ENCODE assay signal across 8 mouse cellular contexts in the genomic region with DNA sequence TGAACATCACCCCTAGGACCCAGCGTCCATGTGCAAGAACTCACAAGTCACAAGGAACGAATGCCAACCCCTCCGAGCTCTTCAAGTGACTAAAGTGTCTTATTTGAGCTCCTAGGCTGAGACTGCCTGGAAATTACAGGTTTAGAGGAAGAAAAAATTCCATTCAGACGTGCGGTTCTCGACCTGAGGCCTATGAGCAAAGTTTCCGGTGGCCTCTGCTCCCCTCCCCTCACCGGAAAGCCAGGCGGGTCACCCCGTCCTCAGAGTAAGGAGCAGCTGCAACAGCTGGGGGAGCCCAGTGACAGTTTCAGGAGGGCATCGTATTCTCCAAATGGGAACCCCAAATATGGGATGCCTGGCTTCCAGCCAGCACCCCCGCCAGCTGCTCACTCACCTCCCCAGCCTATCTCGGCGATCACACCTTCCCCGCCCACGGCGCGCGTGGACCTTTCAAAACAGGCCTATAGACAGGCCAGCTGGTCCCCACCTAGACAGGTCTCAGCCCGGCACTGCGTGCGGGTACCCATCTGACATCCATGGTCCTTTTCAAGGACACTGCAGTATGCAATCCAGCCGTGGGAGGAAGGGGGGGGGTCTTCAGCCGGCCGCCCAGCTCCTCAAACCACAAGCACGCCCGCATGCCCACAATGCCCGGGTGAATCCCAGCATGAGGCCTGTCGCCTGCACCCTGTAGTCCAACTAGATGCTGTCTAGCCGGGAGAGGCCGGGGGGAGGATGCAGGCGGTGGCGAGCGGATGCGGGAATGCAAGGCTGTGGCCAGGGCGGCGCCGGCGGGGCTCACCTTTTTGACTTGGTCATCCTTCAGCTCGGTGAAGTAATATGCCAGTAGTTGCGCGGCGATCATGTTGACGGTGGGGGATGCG. TPM values are rescaled to one million over a fixed set of nuclear protein-coding genes. Genes with fewer than 3 reads are reported as not detected.
DNase-seq lines count a peak whose midpoint lies in the region; ATAC-seq lines count a peak whose summit lies in the region.

No protein-coding gene starts in this region.

- peaks cover 34% of the 10 kb centered on the region for H3K4me1 ChIP-seq in hindbrain, embryonic 16.5 days (ENCODE audit: control insufficient read depth, insufficient read depth, low read depth, low read length)
- H3K4me1 ChIP-seq in limb, embryonic 11.5 days (ENCODE audit: control insufficient read depth, insufficient read depth, low read length): peaks cover 24% of the 10 kb centered on the region
- H3K4me1 ChIP-seq in midbrain, embryonic 11.5 days (ENCODE audit: control insufficient read depth, insufficient read depth, low read length): peaks cover 19% of the 10 kb centered on the region
- peaks cover 33% of the 10 kb centered on the region for H3K4me1 ChIP-seq in stomach, embryonic 15.5 days

- H3K4me3 ChIP-seq in hindbrain, embryonic 16.5 days (ENCODE audit: low read length): peak overlapping the region; percentile 67
- H3K4me3 ChIP-seq in limb, embryonic 11.5 days (ENCODE audit: low read depth, low read length): peak overlapping the region; percentile 67
- H3K4me3 ChIP-seq in midbrain, embryonic 11.5 days (ENCODE audit: low read depth, low read length): peak overlapping the region; percentile 55
- peak overlapping the region; percentile 73 for H3K4me3 ChIP-seq in stomach, embryonic 15.5 days (replicated peaks)

- no peaks in the 10 kb centered on the region for H3K27me3 ChIP-seq in hindbrain, embryonic 16.5 days (replicated peaks; ENCODE audit: control insufficient read depth, insufficient read depth, low read length)
- H3K27me3 ChIP-seq in limb, embryonic 11.5 days (ENCODE audit: control insufficient read depth, insufficient read depth, low read length): no peaks in the 10 kb centered on the region
- H3K27me3 ChIP-seq in midbrain, embryonic 11.5 days (ENCODE audit: control insufficient read depth, insufficient read depth, low read length): no peaks in the 10 kb centered on the region
- H3K27me3 ChIP-seq in stomach, embryonic 15.5 days (replicated peaks): no peaks in the 10 kb centered on the region

- ATAC-seq in hindbrain, embryonic 16.5 days: peak; percentile 58
- peak; percentile 42 for ATAC-seq in limb, embryonic 11.5 days (ENCODE audit: insufficient number of reproducible peaks, low FRiP score, low TSS enrichment, low read depth)
- ATAC-seq in midbrain, embryonic 11.5 days (ENCODE audit: low FRiP score): peak; percentile 59
- peak; percentile 7 for ATAC-seq in stomach, embryonic 15.5 days (ENCODE audit: insufficient read depth, low FRiP score, low read depth)

- H3K4me2 ChIP-seq in hindbrain, embryonic 16.5 days (ENCODE audit: low read length): peak overlapping the region; percentile 76
- peak overlapping the region; percentile 96 for H3K4me2 ChIP-seq in limb, embryonic 11.5 days (ENCODE audit: low read depth, severe bottlenecking)
- peak overlapping the region; percentile 73 for H3K4me2 ChIP-seq in midbrain, embryonic 11.5 days
- H3K4me2 ChIP-seq in stomach, embryonic 15.5 days: peak overlapping the region; percentile 87

- WGBS in hindbrain, embryonic 16.5 days: 3% methylated on average over 45 of the region's 45 CpGs
- 4% methylated on average over 45 of the region's 45 CpGs for WGBS in limb, embryonic 11.5 days
- 4% methylated on average over 45 of the region's 45 CpGs for WGBS in midbrain, embryonic 11.5 days
- 3% methylated on average over 45 of the region's 45 CpGs for WGBS in stomach, embryonic 15.5 days

- H3K36me3 ChIP-seq in hindbrain, embryonic 16.5 days (ENCODE audit: control insufficient read depth, insufficient read depth, low read length): no peaks in the 10 kb centered on the region
- H3K36me3 ChIP-seq in limb, embryonic 11.5 days (ENCODE audit: control insufficient read depth, insufficient read depth, low read length): no peaks in the 10 kb centered on the region
- no peaks in the 10 kb centered on the region for H3K36me3 ChIP-seq in midbrain, embryonic 11.5 days (ENCODE audit: control insufficient read depth, insufficient read depth, low read length)
- no peaks in the 10 kb centered on the region for H3K36me3 ChIP-seq in stomach, embryonic 15.5 days

- H3K9ac ChIP-seq in hindbrain, embryonic 16.5 days (ENCODE audit: low read depth, low read length): peak overlapping the region; percentile 71
- H3K9ac ChIP-seq in limb, embryonic 11.5 days (ENCODE audit: low read length): peak overlapping the region; percentile 67
- H3K9ac ChIP-seq in midbrain, embryonic 11.5 days (ENCODE audit: low read length): peak overlapping the region; percentile 50
- peak overlapping the region; percentile 26 for H3K9ac ChIP-seq in stomach, embryonic 15.5 days

- DNase-seq in layer of hippocampus, postnatal 10 days (ENCODE audit: low spot score in 2 of 2): peak; percentile 53 to 54
- no peak for DNase-seq in layer of hippocampus, postnatal 14 days (ENCODE audit: low spot score in 2 of 2)
- peak; percentile 79 for DNase-seq in cerebellum, adult 9-10 months
- DNase-seq in frontal cortex, postnatal 36 days (ENCODE audit: low spot score in 2 of 2): peak; percentile 62 to 65
- DNase-seq in limb, embryonic 11.5 days (ENCODE audit: low spot score): peak; percentile 40
- DNase-seq in midbrain, embryonic 11.5 days (ENCODE audit: low spot score, missing footprints): no peak

- H3K9me3 ChIP-seq in hindbrain, embryonic 16.5 days (ENCODE audit: control insufficient read depth, low read length): no peaks in the 10 kb centered on the region
- H3K9me3 ChIP-seq in limb, embryonic 11.5 days (ENCODE audit: control insufficient read depth, low read length): no peaks in the 10 kb centered on the region
- no peaks in the 10 kb centered on the region for H3K9me3 ChIP-seq in midbrain, embryonic 11.5 days (ENCODE audit: control insufficient read depth, low read length)
- no peaks in the 10 kb centered on the region for H3K9me3 ChIP-seq in stomach, embryonic 15.5 days

- peak overlapping the region; percentile 88 for H3K27ac ChIP-seq in hindbrain, embryonic 16.5 days (ENCODE audit: low read depth, low read length)
- 0 out of 2 replicates have a peak overlapping the region, but pooled peaks have one; percentile 21 for H3K27ac ChIP-seq in limb, embryonic 11.5 days (replicated peaks; ENCODE audit: low read depth, low read length)
- no peak overlapping the region for H3K27ac ChIP-seq in midbrain, embryonic 11.5 days (ENCODE audit: low read depth, low read length)
- peak overlapping the region; percentile 45 for H3K27ac ChIP-seq in stomach, embryonic 15.5 days

RNA-seq across cellular contexts. Expression of a gene that starts 40.3 kb away (rescaled TPM):
- total RNA-seq in layer of hippocampus, postnatal 10 days (2021): 100 to 1,000 TPM; 280 to 294 TPM
- 100 to 1,000 TPM; 307 to 312 TPM for total RNA-seq in layer of hippocampus, postnatal 14 days (2021)
- 161 and 164 TPM in 2 replicates for polyA plus RNA-seq in hindbrain, embryonic 16.5 days (2015; fragmentation: Nextera tagmentation; extraction: Ambion mirVana)
- 22.4 and 24.7 TPM in 2 replicates for polyA plus RNA-seq in limb, embryonic 11.5 days (2014; fragmentation: Nextera tagmentation; extraction: Ambion mirVana)
- polyA plus RNA-seq in midbrain, embryonic 11.5 days (2014; fragmentation: Nextera tagmentation; extraction: Ambion mirVana): 19.3 and 23.4 TPM in 2 replicates
- 43.2 and 45.8 TPM in 2 replicates for polyA plus RNA-seq in stomach, embryonic 15.5 days (2015; fragmentation: Nextera tagmentation; extraction: Ambion mirVana)

Comparison
In these comparisons a context has a peak if more than half of its experiments do, and no peak if none do; other contexts are left out.
1. DNase-seq: peak in layer of hippocampus, postnatal 10 days (2 of 2), cerebellum, adult 9-10 months (single experiment), frontal cortex, postnatal 36 days (2 of 2) and limb, embryonic 11.5 days (single experiment); none in layer of hippocampus, postnatal 14 days (0 of 2) and midbrain, embryonic 11.5 days (single experiment).
2. ATAC-seq: peak in every context shown above with its lines; median percentile 59 in midbrain, embryonic 11.5 days; 58 in hindbrain, embryonic 16.5 days; 42 in limb, embryonic 11.5 days; 7 in stomach, embryonic 15.5 days.
3. Peak in every context shown above with its lines, with median percentiles within 50 percentile points of each other: H3K4me2 ChIP-seq, H3K4me3 ChIP-seq and H3K9ac ChIP-seq.